Mouse (Mus musculus) testis, adult 2 months (tissue): ENCODE measurements around the gene Sergef. TPM values are rescaled to one million over a fixed set of nuclear protein-coding genes. Genes with fewer than 3 reads are reported as not detected.

Experiments used
- H3K27ac ChIP-seq: fragments of 200-500 bp; 2 replicates; pipeline ENCODE4 v1.5.1; 2012; ENCODE audit warnings: low read depth, low read length; ENCODE audit not compliant: control insufficient read depth, insufficient read depth
- H3K27me3 ChIP-seq: fragments of 200-500 bp; 2 replicates; pipeline ENCODE4 v1.6.1; 2012; ENCODE audit warnings: mild to moderate bottlenecking, low read length, moderate library complexity; ENCODE audit not compliant: control insufficient read depth, insufficient read depth
- H3K36me3 ChIP-seq: fragments of 200-500 bp; 2 replicates; pipeline ENCODE4 v1.6.1; 2012; ENCODE audit warnings: mild to moderate bottlenecking, low read length; ENCODE audit not compliant: control insufficient read depth, insufficient read depth
- H3K4me1 ChIP-seq: fragments of 200-500 bp; 2 replicates; pipeline ENCODE4 v1.6.1; 2012; ENCODE audit warnings: low read length; ENCODE audit not compliant: control insufficient read depth, insufficient read depth
- H3K4me3 ChIP-seq: fragments of 200-500 bp; 2 replicates; pipeline ENCODE4 v1.5.1; 2012; ENCODE audit warnings: low read depth, mild to moderate bottlenecking, low read length, moderate library complexity, mixed read lengths; ENCODE audit not compliant: control insufficient read depth
- CTCF ChIP-seq: fragments of 200-500 bp; IDR thresholded peaks from 2 replicates; pipeline ENCODE4 v1.5.1; 2012; ENCODE audit warnings: low read depth, mild to moderate bottlenecking, inconsistent platforms, low read length, moderate library complexity; ENCODE audit not compliant: control insufficient read depth, insufficient read depth, insufficient replicate concordance
- POLR2A ChIP-seq: fragments of 200-500 bp; IDR thresholded peaks from 2 replicates; pipeline ENCODE4 v1.6.1; 2012; ENCODE audit warnings: low read depth, mild to moderate bottlenecking, inconsistent platforms, low read length, moderate library complexity; ENCODE audit not compliant: control insufficient read depth
- polyA plus RNA-seq: library from polyadenylated mRNA; depleted of rRNA; stranded (reverse); fragments of >200 nt; gene quantifications from 2 replicates; pipeline ENCODE4 v1.2.3, GENCODE M21; 2012

Sergef gene
- polyA plus RNA-seq, 1 experiment = 7.7 TPM

- Histone ChIP-seq H3K36me3 (no peaks in the 10 kb centered on the region), H3K4me3 (no peak overlapping the region), H3K4me1 (no peaks in the 10 kb centered on the region), H3K27me3 (no peaks in the 10 kb centered on the region), H3K27ac (no peak overlapping the region)
- TF ChIP-seq POLR2A (no peak), CTCF (no peak)
Observed at GRCm38 (mm10) chr7:46512792-46513191, 126.8 kb downstream of the Sergef start.

DNA sequence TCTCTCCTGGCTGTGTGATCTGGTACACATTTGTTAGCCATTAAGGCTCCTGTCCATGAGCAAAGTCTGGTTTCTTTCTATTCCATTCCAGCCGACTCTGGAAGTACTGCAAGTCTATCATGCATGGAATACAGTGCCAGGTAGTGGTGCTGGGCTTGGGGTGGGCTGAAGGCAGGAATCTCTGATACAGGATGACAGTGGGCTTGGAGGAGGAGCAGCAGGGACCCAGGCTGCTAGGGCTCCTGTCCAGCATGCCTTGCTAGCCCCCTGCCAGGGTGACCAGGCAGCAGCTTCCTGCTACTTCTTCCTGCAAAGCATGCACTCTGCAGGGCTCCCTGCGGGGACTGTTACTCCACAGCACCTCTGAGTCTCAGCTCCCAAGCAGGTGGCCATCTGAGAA lies 128.8 kb downstream of the Sergef start:
- no peaks in the 10 kb centered on the region for H3K27me3 ChIP-seq
- TF ChIP-seq CTCF (no peak), POLR2A (no peak)
- H3K27ac ChIP-seq = no peak overlapping the region
- no peaks in the 10 kb centered on the region for H3K4me1 ChIP-seq
- H3K36me3 ChIP-seq = no peaks in the 10 kb centered on the region
- no peak overlapping the region for H3K4me3 ChIP-seq

DNA sequence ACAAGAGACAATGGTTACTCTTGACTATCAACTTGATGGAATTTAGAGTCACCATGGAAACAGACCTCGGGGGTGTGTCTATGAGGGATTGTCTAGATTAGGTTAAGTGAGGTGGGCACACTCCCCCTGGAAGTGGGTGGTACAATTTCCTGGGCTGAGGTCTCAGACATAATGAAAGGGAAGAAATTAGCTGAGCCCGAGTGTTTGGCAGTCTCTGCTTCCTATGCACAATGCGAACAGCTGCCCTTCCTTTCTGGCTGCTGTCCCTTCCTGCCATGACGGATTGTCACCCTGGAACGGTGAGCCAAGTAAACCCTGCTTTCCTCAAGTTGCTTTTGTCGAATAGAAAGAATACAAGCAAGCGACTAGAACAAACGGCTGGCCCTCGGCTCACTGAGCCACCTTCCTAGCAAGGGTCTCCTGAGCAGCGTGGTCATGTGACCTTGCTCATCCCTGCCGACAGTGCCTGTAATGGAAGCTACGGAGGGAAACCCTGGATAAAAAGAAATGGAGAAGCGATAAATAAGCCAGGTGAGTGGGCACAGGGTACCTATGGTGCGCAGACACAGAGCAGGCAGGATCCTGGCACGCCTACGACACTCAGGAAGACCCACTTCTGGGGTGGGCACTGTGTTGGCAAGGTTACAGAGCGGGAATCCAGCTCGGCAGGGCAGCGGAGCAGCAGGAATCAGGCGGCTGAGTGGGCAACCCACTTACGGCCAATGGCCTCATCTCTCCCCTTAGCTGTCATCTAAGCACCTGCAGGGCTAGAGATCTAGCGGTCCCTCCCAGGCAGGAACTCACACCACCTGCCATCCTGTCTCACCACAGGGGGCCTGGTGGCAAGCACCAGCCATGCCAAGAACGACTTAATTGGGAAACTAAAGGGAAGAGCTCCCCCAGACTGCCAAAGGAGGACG lies 130.0 kb downstream of the Sergef start:
- no peak for TF ChIP-seq CTCF
- no peak for TF ChIP-seq POLR2A
- H3K27me3 ChIP-seq = no peaks in the 10 kb centered on the region
- H3K4me3 ChIP-seq = no peak overlapping the region
- H3K4me1 ChIP-seq = no peaks in the 10 kb centered on the region
- no peak overlapping the region for H3K27ac ChIP-seq
- H3K36me3 ChIP-seq = no peaks in the 10 kb centered on the region

GRCm38 (mm10) chr7:46508590-46509318 lies 130.9 kb downstream of the Sergef start:
- Histone ChIP-seq H3K27ac (no peak overlapping the region), H3K4me1 (no peaks in the 10 kb centered on the region), H3K27me3 (no peaks in the 10 kb centered on the region), H3K36me3 (no peaks in the 10 kb centered on the region), H3K4me3 (no peak overlapping the region)
- no peak for TF ChIP-seq CTCF
- no peak for TF ChIP-seq POLR2A

DNA sequence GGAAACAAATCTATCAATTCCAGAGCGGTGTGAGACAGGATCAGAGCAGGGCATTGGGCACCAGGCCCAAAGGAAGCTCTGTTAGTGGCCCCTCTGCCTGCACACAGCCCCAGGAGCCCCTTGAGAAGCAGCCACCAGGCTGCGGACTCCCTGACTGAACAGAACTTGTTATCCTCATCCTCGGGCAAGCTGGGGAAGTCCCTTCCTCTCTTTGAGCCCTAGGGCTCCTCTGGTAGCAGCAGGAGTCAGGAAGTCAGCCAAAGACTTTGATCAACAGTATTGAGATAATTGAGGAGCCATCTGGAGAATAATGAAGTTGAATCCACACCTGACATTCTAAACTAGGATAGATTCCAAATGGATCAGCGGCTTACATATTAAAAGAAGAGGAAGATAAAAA lies 135.4 kb downstream of the Sergef start:
- Histone ChIP-seq H3K27me3 (no peaks in the 10 kb centered on the region), H3K36me3 (no peaks in the 10 kb centered on the region), H3K27ac (no peak overlapping the region), H3K4me3 (no peak overlapping the region), H3K4me1 (no peaks in the 10 kb centered on the region)
- TF ChIP-seq POLR2A = no peak
- TF ChIP-seq CTCF = no peak

DNA sequence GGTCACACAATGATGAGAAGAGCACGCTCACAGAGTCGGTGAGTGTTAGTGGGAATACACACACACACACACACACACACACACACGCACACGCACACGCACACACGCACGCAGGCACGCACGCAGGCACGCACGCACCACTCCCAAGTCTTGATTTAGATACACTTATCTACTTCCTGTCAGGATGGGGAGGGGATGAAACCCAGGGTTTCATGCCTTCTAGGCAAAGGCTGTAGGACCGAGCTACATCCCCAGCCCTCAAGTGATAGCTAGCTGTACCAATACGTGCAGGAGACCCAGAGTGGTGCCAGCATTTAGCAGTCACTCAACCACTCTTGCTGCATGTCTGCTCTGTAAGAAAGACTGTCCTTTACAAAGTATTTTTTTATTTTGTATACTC lies 137.0 kb downstream of the Sergef start:
- no peak for TF ChIP-seq CTCF
- no peak for TF ChIP-seq POLR2A
- no peaks in the 10 kb centered on the region for H3K36me3 ChIP-seq
- no peak overlapping the region for H3K4me3 ChIP-seq
- H3K27me3 ChIP-seq = no peaks in the 10 kb centered on the region
- no peaks in the 10 kb centered on the region for H3K4me1 ChIP-seq
- H3K27ac ChIP-seq = no peak overlapping the region

- TF ChIP-seq POLR2A (no peak), CTCF (no peak)
- Histone ChIP-seq H3K4me3 (no peak overlapping the region), H3K27ac (no peak overlapping the region), H3K27me3 (no peaks in the 10 kb centered on the region), H3K4me1 (no peaks in the 10 kb centered on the region), H3K36me3 (no peaks in the 10 kb centered on the region)
Observed at GRCm38 (mm10) chr7:46501458-46501857, 138.1 kb downstream of the Sergef start.
